Mouse (Mus musculus): Measurements from ENCODE around the gene Col13a1. TPM values are rescaled to one million over a fixed set of nuclear protein-coding genes. Genes with fewer than 3 reads are reported as not detected.

The Col13a1 gene
- total RNA-seq, 1 experiment from 2014 or later, result 6.1 TPM

- no peak for DNase-seq
Measured at GRCm38 (mm10) chr10:61827950-61828936, 150.7 kb downstream of the Col13a1 start.

GRCm38 (mm10) chr10:61826753-61827435, 152.0 kb downstream of the Col13a1 start:
- no peak for DNase-seq

GRCm38 (mm10) chr10:61825979-61826752, 152.7 kb downstream of the Col13a1 start:
- DNase-seq, result no peak

- no peak for DNase-seq
Measured at GRCm38 (mm10) chr10:61825536-61825935, 153.4 kb downstream of the Col13a1 start.

GRCm38 (mm10) chr10:61823731-61824115, 155.2 kb downstream of the Col13a1 start:
- no peak for DNase-seq

- DNase-seq, result no peak
Measured at GRCm38 (mm10) chr10:61822968-61823730, 155.8 kb downstream of the Col13a1 start.

- no peak for DNase-seq
Measured at GRCm38 (mm10) chr10:61820050-61820449, 158.9 kb downstream of the Col13a1 start.

GRCm38 (mm10) chr10:61811987-61812386, 166.9 kb downstream of the Col13a1 start:
- no peak for DNase-seq

GRCm38 (mm10) chr10:61798133-61798576, 180.8 kb downstream of the Col13a1 start:
- no peak for DNase-seq

- DNase-seq, result no peak
Measured at GRCm38 (mm10) chr10:61795458-61795857, 183.4 kb downstream of the Col13a1 start.

- no peak for DNase-seq
Measured at GRCm38 (mm10) chr10:61794971-61795370, 183.9 kb downstream of the Col13a1 start.

GRCm38 (mm10) chr10:61793015-61793414, 185.9 kb downstream of the Col13a1 start:
- no peak for DNase-seq

- DNase-seq, result no peak
Measured at GRCm38 (mm10) chr10:61788499-61788898, 190.4 kb downstream of the Col13a1 start.

Other genes with a start within 250 kb of the Col13a1 start
- gene H2afy2, start 195.0 kb downstream of the Col13a1 start, total RNA-seq (2021), result 9.8 and 11.3 TPM in 2 replicates
- gene Neurog3, start 154.0 kb upstream of the Col13a1 start, total RNA-seq (2021), result not detected in 2 replicates
- 3.3 and 6.3 TPM in 2 replicates for gene Fam241b, start 164.8 kb upstream of the Col13a1 start, total RNA-seq (2021)

Measured in adrenal gland, postnatal 25 days (tissue).